Mouse (Mus musculus): ENCODE results near the gene Cd82.

The Cd82 gene

GRCm38 (mm10) chr2:93415281-93415680 lies 47.7 kb downstream of the Cd82 start:
- peak; percentile 29 for DNase-seq (ENCODE audit: low read depth, low spot score)

- no peak for DNase-seq (ENCODE audit: low read depth, low spot score)
Measured at GRCm38 (mm10) chr2:93414163-93414562, 48.8 kb downstream of the Cd82 start.

GRCm38 (mm10) chr2:93413367-93414014 lies 49.4 kb downstream of the Cd82 start:
- peak; percentile 64 for DNase-seq (ENCODE audit: low read depth, low spot score)

- DNase-seq (ENCODE audit: low read depth, low spot score): no peak
Measured at GRCm38 (mm10) chr2:93412101-93412500, 50.8 kb downstream of the Cd82 start.

GRCm38 (mm10) chr2:93410899-93411570 lies 51.9 kb downstream of the Cd82 start:
- DNase-seq (ENCODE audit: low read depth, low spot score): no peak

- no peak for DNase-seq (ENCODE audit: low read depth, low spot score)
Measured at GRCm38 (mm10) chr2:93405017-93405425, 57.9 kb downstream of the Cd82 start.

- DNase-seq (ENCODE audit: low read depth, low spot score): no peak
Measured at GRCm38 (mm10) chr2:93404169-93404568, 58.8 kb downstream of the Cd82 start.

GRCm38 (mm10) chr2:93403267-93403666 lies 59.7 kb downstream of the Cd82 start:
- DNase-seq (ENCODE audit: low read depth, low spot score): no peak

GRCm38 (mm10) chr2:93391198-93391597 lies 71.7 kb downstream of the Cd82 start:
- DNase-seq (ENCODE audit: low read depth, low spot score): peak; percentile 63

- no peak for DNase-seq (ENCODE audit: low read depth, low spot score)
Measured at GRCm38 (mm10) chr2:93390170-93390926, 72.6 kb downstream of the Cd82 start.

GRCm38 (mm10) chr2:93386958-93387357 lies 76.0 kb downstream of the Cd82 start:
- no peak for DNase-seq (ENCODE audit: low read depth, low spot score)

GRCm38 (mm10) chr2:93383831-93384230 lies 79.1 kb downstream of the Cd82 start:
- DNase-seq (ENCODE audit: low read depth, low spot score): peak; percentile 56

- no peak for DNase-seq (ENCODE audit: low read depth, low spot score)
Measured at GRCm38 (mm10) chr2:93380680-93381089, 82.3 kb downstream of the Cd82 start.

- peak; percentile 81 for DNase-seq (ENCODE audit: low read depth, low spot score)
Measured at GRCm38 (mm10) chr2:93377797-93378196, 85.1 kb downstream of the Cd82 start.

GRCm38 (mm10) chr2:93377157-93377556 lies 85.8 kb downstream of the Cd82 start:
- DNase-seq (ENCODE audit: low read depth, low spot score): no peak

GRCm38 (mm10) chr2:93372872-93373271 lies 90.1 kb downstream of the Cd82 start:
- DNase-seq (ENCODE audit: low read depth, low spot score): no peak

GRCm38 (mm10) chr2:93372097-93372571 lies 90.8 kb downstream of the Cd82 start:
- DNase-seq (ENCODE audit: low read depth, low spot score): peak; percentile 41

Measured in brain, adult 2 months (tissue).